8 mouse cellular contexts compared by ENCODE assay signal in genomic region chrX:164419471-164419939, GRCm38 (mm10). TPM values are rescaled to one million over a fixed set of nuclear protein-coding genes. Genes with fewer than 3 reads are reported as not detected.
DNase-seq lines count a peak whose midpoint lies in the region; ATAC-seq and TF ChIP-seq lines count a peak whose summit lies in the region.

Gene Piga, plus strand, starts transcription at chrX:164419787.

- peak; percentile 65 for TF ChIP-seq POLR2A in ES-Bruce4 (IDR thresholded peaks at IDR 0.05; ENCODE audit: insufficient read depth, low read length)

- peak; percentile 85 to 87 for DNase-seq in heart, postnatal 14 days
- peak; percentile 94 for DNase-seq in layer of hippocampus, adult 11-12 months (ENCODE audit: low spot score)
- DNase-seq in lung, adult 18-20 months = peak; percentile 95 to 96
- DNase-seq in testis, postnatal 14 days (ENCODE audit: low spot score) = peak; percentile 94

- H3K9ac ChIP-seq in ES-Bruce4 (ENCODE audit: low read depth, poor library complexity, severe bottlenecking) = peak within 1 kb of the TSS; percentile 95
- H3K9ac ChIP-seq in forebrain, embryonic 13.5 days = peak within 1 kb of the TSS; percentile 70
- peak within 1 kb of the TSS; percentile 55 for H3K9ac ChIP-seq in neural tube, embryonic 15.5 days (replicated peaks)

- H3K9me3 ChIP-seq in ES-Bruce4 (replicated peaks; ENCODE audit: control insufficient read depth, insufficient read depth, low read length, poor library complexity, severe bottlenecking) = no peaks in the 10 kb centered on the region
- H3K9me3 ChIP-seq in forebrain, embryonic 13.5 days (replicated peaks) = no peaks in the 10 kb centered on the region
- H3K9me3 ChIP-seq in neural tube, embryonic 15.5 days (replicated peaks) = no peaks in the 10 kb centered on the region

- peak within 1 kb of the TSS; percentile 48 for H3K27ac ChIP-seq in ES-Bruce4 (ENCODE audit: insufficient read depth, low read length)
- no peak within 1 kb of the TSS for H3K27ac ChIP-seq in forebrain, embryonic 13.5 days
- H3K27ac ChIP-seq in neural tube, embryonic 15.5 days (replicated peaks) = peak within 1 kb of the TSS; percentile 77

- H3K4me2 ChIP-seq in forebrain, embryonic 13.5 days = peak within 1 kb of the TSS; percentile 60
- peak within 1 kb of the TSS; percentile 60 for H3K4me2 ChIP-seq in neural tube, embryonic 15.5 days

- peak within 1 kb of the TSS; percentile 99 for H3K4me3 ChIP-seq in ES-Bruce4 (ENCODE audit: low read depth, low read length)
- peak within 1 kb of the TSS; percentile 50 for H3K4me3 ChIP-seq in forebrain, embryonic 13.5 days
- peak within 1 kb of the TSS; percentile 55 for H3K4me3 ChIP-seq in neural tube, embryonic 15.5 days (replicated peaks)

- TF ChIP-seq CTCF in ES-Bruce4 (IDR thresholded peaks at IDR 0.05; ENCODE audit: low read depth, low read length) = no peak

- no peaks in the 10 kb centered on the region for H3K27me3 ChIP-seq in ES-Bruce4 (ENCODE audit: control insufficient read depth, insufficient read depth, low read length, poor library complexity, severe bottlenecking)
- no peaks in the 10 kb centered on the region for H3K27me3 ChIP-seq in forebrain, embryonic 13.5 days
- peaks cover 12% of the 10 kb centered on the region; the same call in 1 of the 2 replicates for H3K27me3 ChIP-seq in neural tube, embryonic 15.5 days (replicated peaks)

- WGBS in forebrain, embryonic 13.5 days = 15% methylated on average over 33 of the region's 40 CpGs
- 18% methylated on average over 40 of the region's 40 CpGs for WGBS in neural tube, embryonic 15.5 days

- TF ChIP-seq EP300 in ES-Bruce4 (IDR thresholded peaks at IDR 0.05; ENCODE audit: insufficient read depth, low read depth, low read length) = no peak

- no peaks in the 10 kb centered on the region for H3K4me1 ChIP-seq in ES-Bruce4 (ENCODE audit: control insufficient read depth, insufficient read depth, low read length)
- H3K4me1 ChIP-seq in forebrain, embryonic 13.5 days = peaks cover 10% of the 10 kb centered on the region
- peaks cover 7% of the 10 kb centered on the region for H3K4me1 ChIP-seq in neural tube, embryonic 15.5 days

- intact Hi-C loops in heart, postnatal 14 days (cut with DNase I) = no loop called here

- H3K36me3 ChIP-seq in ES-Bruce4 (ENCODE audit: control insufficient read depth, insufficient read depth, low read length, poor library complexity, severe bottlenecking) = peaks cover 15% of the 10 kb centered on the region
- peaks cover 9% of the 10 kb centered on the region; the same call in 1 of the 2 replicates for H3K36me3 ChIP-seq in forebrain, embryonic 13.5 days (ENCODE audit: poor library complexity, severe bottlenecking)
- H3K36me3 ChIP-seq in neural tube, embryonic 15.5 days = no peaks in the 10 kb centered on the region

- ATAC-seq in cerebellum, adult (ENCODE audit: insufficient number of reproducible peaks, low FRiP score, low TSS enrichment) = peak; percentile 100
- peak; percentile 100 for ATAC-seq in forebrain, embryonic 13.5 days
- peak; percentile 100 for ATAC-seq in neural tube, embryonic 15.5 days (ENCODE audit: low FRiP score)

RNA-seq across cellular contexts. Expression of gene Piga, which starts in this region (rescaled TPM):
- polyA plus RNA-seq in ES-Bruce4 (2011; ENCODE audit: insufficient read depth, insufficient read length, low read depth, missing spikeins) = 25.9 and 29.0 TPM in 2 replicates
- 10.7 TPM in 2 replicates for polyA plus RNA-seq in forebrain, embryonic 13.5 days (2015; fragmentation: Nextera tagmentation; extraction: Ambion mirVana)
- 1 to 10 TPM; 3.2 to 3.4 TPM for total RNA-seq in heart, postnatal 14 days (2021)
- 5.0 and 7.7 TPM in 2 replicates for polyA plus RNA-seq in neural tube, embryonic 15.5 days (2015; fragmentation: Nextera tagmentation; extraction: Ambion mirVana)
